Mouse (Mus musculus): ENCODE measurements around the gene Cfap126. TPM values are rescaled to one million over a fixed set of nuclear protein-coding genes. Genes with fewer than 3 reads are reported as not detected.

The Cfap126 gene
- total and polyA plus RNA-seq, 3 experiments: 0.69 to 3.5 TPM; not detected in 1

DNA sequence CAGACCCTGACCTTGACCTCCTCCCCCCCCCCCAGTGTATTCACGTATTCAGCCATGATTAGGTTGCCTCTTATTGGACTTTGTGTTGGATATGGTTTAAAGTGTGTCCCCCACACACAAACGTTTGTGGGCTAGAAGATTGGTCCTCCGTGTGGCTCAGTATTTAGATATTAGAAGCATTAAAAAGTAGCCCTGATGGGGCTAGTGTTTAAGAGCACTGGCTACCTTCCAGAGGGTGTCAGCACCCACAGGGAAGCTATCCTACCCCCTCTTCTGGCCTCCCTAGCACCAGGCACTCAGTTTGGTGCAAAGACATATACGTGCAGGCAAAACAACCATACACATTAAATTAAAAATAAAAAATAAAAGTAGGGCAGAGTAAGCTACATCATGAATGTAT, 732 bp upstream of the Cfap126 start:
- peak overlapping the region; percentile 42 to 65 for H3K4me3 ChIP-seq (ENCODE audit: control insufficient read depth in 1 of 2, insufficient read depth in 1 of 2, low read depth in 2 of 2, low read length in 2 of 2)
- H3K27ac ChIP-seq (ENCODE audit: control insufficient read depth, low read depth, low read length): peak overlapping the region; percentile 68
- TF ChIP-seq SMC3 (IDR thresholded peaks at IDR 0.05; ENCODE audit: low read depth, low read length): peak; percentile 4; the same call in 1 of the 2 replicates
- no peak for TF ChIP-seq HCFC1 (IDR thresholded peaks at IDR 0.05; ENCODE audit: low read depth, low read length)
- no peak for TF ChIP-seq CHD2 (IDR thresholded peaks at IDR 0.05; ENCODE audit: low read length)
- TF ChIP-seq TBP (IDR thresholded peaks at IDR 0.05; ENCODE audit: low read depth, low read length): 0 out of 2 replicates have a peak, but pooled peaks have one; percentile 10
- TF ChIP-seq ZNF384 (IDR thresholded peaks at IDR 0.05; ENCODE audit: low read depth, low read length): peak; percentile 4; the same call in 1 of the 2 replicates
- no peak for TF ChIP-seq GATA1 (IDR thresholded peaks at IDR 0.05; ENCODE audit: low read depth, low read length)
- TF ChIP-seq ETS1 (IDR thresholded peaks at IDR 0.05; ENCODE audit: low read depth, low read length): no peak
- peak; percentile 10 to 39 (median 18); a peak in 4 of 6 replicates for TF ChIP-seq CTCF (IDR thresholded peaks at IDR 0.05 in 2 of 3, conservative IDR thresholded peaks at IDR 0.05 in 1 of 3; ENCODE audit: control insufficient read depth in 1 of 3, insufficient read depth in 1 of 3, low read depth in 2 of 3, low read length in 3 of 3, poor library complexity in 1 of 3, severe bottlenecking in 1 of 3)
- TF ChIP-seq USF1 (IDR thresholded peaks at IDR 0.05; ENCODE audit: low read depth, low read length): no peak
- TF ChIP-seq SIN3A (IDR thresholded peaks at IDR 0.05; ENCODE audit: low read length): peak; percentile 30; the same call in 1 of the 2 replicates
- TF ChIP-seq MAX (IDR thresholded peaks at IDR 0.05; ENCODE audit: low read length): 0 out of 2 replicates have a peak, but pooled peaks have one; percentile 28
- 0 out of 4 replicates have a peak, but pooled peaks of 1 of the 2 experiments have one; percentile 3 for TF ChIP-seq EP300 (IDR thresholded peaks at IDR 0.05; ENCODE audit: low read depth in 1 of 2, low read length in 2 of 2)
- TF ChIP-seq ZMIZ1 (IDR thresholded peaks at IDR 0.05; ENCODE audit: low read depth, low read length): no peak
- no peak for TF ChIP-seq E2F4 (IDR thresholded peaks at IDR 0.05; ENCODE audit: borderline replicate concordance, low read depth, low read length)
- TF ChIP-seq TCF12 (IDR thresholded peaks at IDR 0.05; ENCODE audit: low read depth, low read length): no peak
- no peak for TF ChIP-seq ELF1 (IDR thresholded peaks at IDR 0.05; ENCODE audit: low read depth, low read length)
- peak; percentile 18 for TF ChIP-seq RAD21 (IDR thresholded peaks at IDR 0.05; ENCODE audit: low read depth, low read length)
- no peak for TF ChIP-seq NRF1 (IDR thresholded peaks at IDR 0.05; ENCODE audit: insufficient read depth, low read depth, low read length, poor library complexity, severe bottlenecking)
- no peak for TF ChIP-seq BHLHE40 (IDR thresholded peaks at IDR 0.05; ENCODE audit: borderline replicate concordance, low read depth, low read length)
- TF ChIP-seq UBTF (IDR thresholded peaks at IDR 0.05; ENCODE audit: borderline replicate concordance, insufficient read depth, low read depth, low read length): no peak
- peak overlapping the region; percentile 71 for H3K9ac ChIP-seq (ENCODE audit: control insufficient read depth, low read depth, low read length, poor library complexity, severe bottlenecking)
- H3K9me3 ChIP-seq (replicated peaks; ENCODE audit: insufficient read depth, low read length): no peaks in the 10 kb centered on the region
- peaks cover 0 to 17% of the 10 kb centered on the region in 2 experiments; a peak in 2 of 4 replicates for H3K36me3 ChIP-seq (ENCODE audit: control insufficient read depth in 1 of 2, insufficient read depth in 2 of 2, low read length in 2 of 2)
- no peaks in the 10 kb centered on the region; the same call in 1 of the 2 replicates for H3K79me2 ChIP-seq (ENCODE audit: control insufficient read depth, insufficient read depth, low read length, poor library complexity)
- peak; percentile 73 for DNase-seq (ENCODE audit: low read depth, low spot score)
- H3K27me3 ChIP-seq (ENCODE audit: control insufficient read depth in 1 of 2, insufficient read depth in 2 of 2, low read length in 2 of 2): no peaks in the 10 kb centered on the region
- H3K4me1 ChIP-seq (ENCODE audit: control insufficient read depth in 1 of 2, insufficient read depth in 2 of 2, low read length in 2 of 2): peaks cover 8 to 15% of the 10 kb centered on the region in 2 experiments

DNA sequence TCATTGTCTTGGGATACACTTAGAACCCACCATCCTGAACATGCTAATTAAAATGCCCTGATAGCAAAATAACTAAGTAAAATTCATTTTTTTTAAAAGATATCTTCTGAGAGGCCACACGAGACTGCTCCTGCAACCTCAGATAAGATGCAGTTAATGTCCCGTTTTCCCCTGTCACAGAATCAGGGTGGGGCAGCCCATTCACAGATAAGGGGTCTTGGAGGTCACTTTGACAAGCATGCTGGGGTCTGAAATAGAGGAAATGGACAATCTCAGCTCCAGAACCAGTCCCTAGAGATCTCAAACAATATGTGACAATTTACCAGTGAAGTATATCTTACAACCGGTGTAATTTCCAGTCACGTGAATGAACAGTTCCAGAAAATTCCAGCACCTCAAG, 2.6 kb downstream of the Cfap126 start:
- peaks cover 6 to 15% of the 10 kb centered on the region in 2 experiments; a peak in 3 of 4 replicates for H3K4me1 ChIP-seq (ENCODE audit: control insufficient read depth in 1 of 2, insufficient read depth in 2 of 2, low read length in 2 of 2)
- H3K79me2 ChIP-seq (ENCODE audit: control insufficient read depth, insufficient read depth, low read length, poor library complexity): no peaks in the 10 kb centered on the region; the same call in 1 of the 2 replicates
- peak; percentile 38 to 64; a peak in 2 of 4 replicates for TF ChIP-seq EP300 (IDR thresholded peaks at IDR 0.05; ENCODE audit: low read depth in 1 of 2, low read length in 2 of 2)
- peak; percentile 69 for TF ChIP-seq GATA1 (IDR thresholded peaks at IDR 0.05; ENCODE audit: low read depth, low read length)
- TF ChIP-seq ZKSCAN1 (IDR thresholded peaks at IDR 0.05; ENCODE audit: low read depth, low read length): no peak
- no peak for TF ChIP-seq SIN3A (IDR thresholded peaks at IDR 0.05; ENCODE audit: low read length)
- TF ChIP-seq RCOR1 (IDR thresholded peaks at IDR 0.05; ENCODE audit: low read depth, low read length): peak; percentile 56
- peak; percentile 33; the same call in 1 of the 2 replicates for TF ChIP-seq BHLHE40 (IDR thresholded peaks at IDR 0.05; ENCODE audit: borderline replicate concordance, low read depth, low read length)
- TF ChIP-seq TCF12 (IDR thresholded peaks at IDR 0.05; ENCODE audit: low read depth, low read length): peak; percentile 43; the same call in 1 of the 2 replicates
- peak; percentile 22 for TF ChIP-seq TAL1 (IDR thresholded peaks at IDR 0.05; ENCODE audit: low read length)
- peaks cover 0 to 17% of the 10 kb centered on the region in 2 experiments; a peak in 2 of 4 replicates for H3K36me3 ChIP-seq (ENCODE audit: control insufficient read depth in 1 of 2, insufficient read depth in 2 of 2, low read length in 2 of 2)
- H3K27ac ChIP-seq (ENCODE audit: control insufficient read depth, low read depth, low read length): no peak overlapping the region
- H3K9ac ChIP-seq (ENCODE audit: control insufficient read depth, low read depth, low read length, poor library complexity, severe bottlenecking): no peak overlapping the region
- H3K27me3 ChIP-seq (ENCODE audit: control insufficient read depth in 1 of 2, insufficient read depth in 2 of 2, low read length in 2 of 2): no peaks in the 10 kb centered on the region
- H3K4me3 ChIP-seq (ENCODE audit: control insufficient read depth in 1 of 2, insufficient read depth in 1 of 2, low read depth in 2 of 2, low read length in 2 of 2): no peak overlapping the region; a peak in 1 of 4 replicates
- no peaks in the 10 kb centered on the region for H3K9me3 ChIP-seq (replicated peaks; ENCODE audit: insufficient read depth, low read length)
- DNase-seq (ENCODE audit: low read depth, low spot score): no peak

All from MEL (cell line).